Mouse (Mus musculus): Measurements from ENCODE around the gene Kcmf1. TPM values are rescaled to one million over a fixed set of nuclear protein-coding genes. Genes with fewer than 3 reads are reported as not detected.

Kcmf1 gene
- polyA plus RNA-seq, 1 experiment from 2014 or later, result 40.9 TPM

GRCm38 (mm10) chr6:72800641-72801040 is 99.1 kb downstream of the Kcmf1 start:
- no peak overlapping the region for H3K4me2 ChIP-seq
- ATAC-seq (ENCODE audit: low FRiP score), result no peak
- no peak overlapping the region for H3K9ac ChIP-seq (replicated peaks)
- no peaks in the 10 kb centered on the region for H3K36me3 ChIP-seq
- 50% methylated on average over 2 of the region's 2 CpGs for WGBS
- H3K4me1 ChIP-seq, result no peaks in the 10 kb centered on the region
- H3K27me3 ChIP-seq (replicated peaks), result no peaks in the 10 kb centered on the region
- H3K4me3 ChIP-seq (replicated peaks), result no peak overlapping the region
- no peak overlapping the region for H3K27ac ChIP-seq (replicated peaks)
- H3K9me3 ChIP-seq (replicated peaks), result no peaks in the 10 kb centered on the region

- no peaks in the 10 kb centered on the region for H3K36me3 ChIP-seq
- H3K9ac ChIP-seq (replicated peaks), result no peak overlapping the region
- no peaks in the 10 kb centered on the region for H3K27me3 ChIP-seq (replicated peaks)
- H3K4me2 ChIP-seq, result no peak overlapping the region
- H3K4me3 ChIP-seq (replicated peaks), result no peak overlapping the region
- no peak for ATAC-seq (ENCODE audit: low FRiP score)
- H3K4me1 ChIP-seq, result no peaks in the 10 kb centered on the region
- no peak overlapping the region for H3K27ac ChIP-seq (replicated peaks)
- H3K9me3 ChIP-seq (replicated peaks), result no peaks in the 10 kb centered on the region
Observed at GRCm38 (mm10) chr6:72797763-72798162, 102.0 kb downstream of the Kcmf1 start.

GRCm38 (mm10) chr6:72795444-72795843 is 104.3 kb downstream of the Kcmf1 start:
- WGBS, result 49% methylated on average over 16 of the region's 16 CpGs
- Histone ChIP-seq H3K4me3 (replicated peaks) (no peak overlapping the region), H3K27ac (replicated peaks) (no peak overlapping the region), H3K9ac (replicated peaks) (no peak overlapping the region), H3K36me3 (no peaks in the 10 kb centered on the region), H3K9me3 (replicated peaks) (no peaks in the 10 kb centered on the region), H3K4me1 (no peaks in the 10 kb centered on the region), H3K27me3 (replicated peaks) (no peaks in the 10 kb centered on the region), H3K4me2 (no peak overlapping the region)
- ATAC-seq (ENCODE audit: low FRiP score), result no peak

GRCm38 (mm10) chr6:72794870-72795269 is 104.9 kb downstream of the Kcmf1 start:
- no peaks in the 10 kb centered on the region for H3K4me1 ChIP-seq
- 42% methylated on average over 7 of the region's 7 CpGs for WGBS
- no peak overlapping the region for H3K4me3 ChIP-seq (replicated peaks)
- H3K36me3 ChIP-seq, result no peaks in the 10 kb centered on the region
- H3K9ac ChIP-seq (replicated peaks), result no peak overlapping the region
- no peaks in the 10 kb centered on the region for H3K27me3 ChIP-seq (replicated peaks)
- H3K9me3 ChIP-seq (replicated peaks), result no peaks in the 10 kb centered on the region
- ATAC-seq (ENCODE audit: low FRiP score), result no peak
- no peak overlapping the region for H3K4me2 ChIP-seq
- no peak overlapping the region for H3K27ac ChIP-seq (replicated peaks)

GRCm38 (mm10) chr6:72792641-72793040 is 107.1 kb downstream of the Kcmf1 start:
- peaks cover 16% of the 10 kb centered on the region for H3K4me1 ChIP-seq
- H3K4me2 ChIP-seq, result no peak overlapping the region
- no peak overlapping the region for H3K4me3 ChIP-seq (replicated peaks)
- H3K27ac ChIP-seq (replicated peaks), result no peak overlapping the region
- ATAC-seq (ENCODE audit: low FRiP score), result no peak
- peaks cover 7% of the 10 kb centered on the region; the same call in 1 of the 2 replicates for H3K27me3 ChIP-seq (replicated peaks)
- H3K9me3 ChIP-seq (replicated peaks), result no peaks in the 10 kb centered on the region
- H3K9ac ChIP-seq (replicated peaks), result no peak overlapping the region
- WGBS, result 95% methylated on average over 8 of the region's 8 CpGs
- H3K36me3 ChIP-seq, result no peaks in the 10 kb centered on the region

Other genes with a start within 250 kb of the Kcmf1 start
- 7.0 and 9.8 TPM in 2 replicates for gene Tcf7l1, start 110.7 kb downstream of the Kcmf1 start, polyA plus RNA-seq (2015; fragmentation: Nextera tagmentation; extraction: Ambion mirVana)
- 3,928 and 4,902 TPM in 2 replicates for gene Tmsb10, start 58.8 kb upstream of the Kcmf1 start, polyA plus RNA-seq (2015; fragmentation: Nextera tagmentation; extraction: Ambion mirVana)

Data from neural tube, embryonic 15.5 days (tissue).